In genomic region chr17:24449507-24449906, GRCm38 (mm10) we compare ENCODE assay signal across 35 mouse cellular contexts. TPM values are rescaled to one million over a fixed set of nuclear protein-coding genes. Genes with fewer than 3 reads are reported as not detected.
"Had no signal": no experiment of that assay in that cellular context is flagged by ENCODE, and none has a peak within 500 bp of the region (broad histone marks: within the 10 kb centered on the region; RNA-seq: fewer than 3 reads in every experiment).

No protein-coding gene starts in this region.

- ATAC-seq: liver, embryonic 12.5 days; liver, postnatal 0 days; lung, postnatal 0 days; midbrain, embryonic 13.5 days; midbrain, embryonic 15.5 days; midbrain, embryonic 16.5 days had no signal

- H3K4me3 ChIP-seq: left cerebral cortex, adult 2 months; limb, embryonic 10.5 days; limb, embryonic 12.5 days; limb, embryonic 13.5 days; limb, embryonic 15.5 days; liver, embryonic 12.5 days; liver, embryonic 13.5 days; liver, embryonic 15.5 days; lung, embryonic 15.5 days; midbrain, embryonic 10.5 days; midbrain, embryonic 12.5 days; midbrain, embryonic 13.5 days; midbrain, embryonic 15.5 days had no signal

- H3K27me3 ChIP-seq: limb, embryonic 12.5 days; limb, embryonic 13.5 days; limb, embryonic 15.5 days; liver, embryonic 12.5 days; liver, embryonic 13.5 days; liver, embryonic 15.5 days; lung, embryonic 15.5 days; midbrain, embryonic 12.5 days; midbrain, embryonic 13.5 days; midbrain, embryonic 15.5 days had no signal

- H3K9me3 ChIP-seq: limb, embryonic 10.5 days; limb, embryonic 12.5 days; limb, embryonic 13.5 days; limb, embryonic 15.5 days; liver, embryonic 12.5 days; liver, embryonic 13.5 days; liver, embryonic 15.5 days; lung, embryonic 15.5 days; midbrain, embryonic 10.5 days; midbrain, embryonic 12.5 days; midbrain, embryonic 13.5 days; midbrain, embryonic 15.5 days had no signal

- DNase-seq: left cerebral cortex, postnatal 4 days; liver; liver, embryonic 13.5 days; liver, postnatal 0 days; lung, adult 18-20 months; lung, adult 2 months; lung, embryonic 14.5 days; lung, postnatal 10 days; lung, postnatal 14 days; lung, postnatal 36 days; lung, postnatal 4 days; midbrain, embryonic 14.5 days had no signal

- H3K27ac ChIP-seq: left cerebral cortex, adult 2 months; limb, embryonic 10.5 days; limb, embryonic 12.5 days; limb, embryonic 13.5 days; limb, embryonic 15.5 days; liver, embryonic 12.5 days; liver, embryonic 13.5 days; liver, embryonic 14.5 days; liver, embryonic 15.5 days; lung, embryonic 15.5 days; macrophage; midbrain, embryonic 10.5 days; midbrain, embryonic 12.5 days; midbrain, embryonic 13.5 days; midbrain, embryonic 15.5 days had no signal

- H3K4me2 ChIP-seq: limb, embryonic 12.5 days; limb, embryonic 13.5 days; limb, embryonic 15.5 days; liver, embryonic 11.5 days; liver, embryonic 12.5 days; liver, embryonic 13.5 days; liver, embryonic 15.5 days; lung, embryonic 14.5 days; lung, embryonic 15.5 days; midbrain, embryonic 11.5 days; midbrain, embryonic 12.5 days; midbrain, embryonic 13.5 days; midbrain, embryonic 15.5 days had no signal

RNA-seq across cellular contexts. Expression of gene Bricd5, which starts 24.2 kb away (rescaled TPM):
- total RNA-seq: liver, adult 2 months; megakaryocyte-erythroid progenitor cell, adult 5-6 weeks; midbrain, postnatal 0 days had no signal
- polyA plus RNA-seq: limb, embryonic 10.5 days; limb, embryonic 12.5 days; limb, embryonic 13.5 days; limb, embryonic 15.5 days; liver, embryonic 12.5 days; liver, embryonic 15.5 days; liver, embryonic 16.5 days; liver, postnatal 0 days; lung, embryonic 15.5 days; lung, embryonic 16.5 days; lung, postnatal 0 days; macrophage; midbrain, embryonic 11.5 days; midbrain, embryonic 12.5 days; midbrain, embryonic 13.5 days; midbrain, embryonic 14.5 days had no signal
